Mouse (Mus musculus) T-helper 17 cell (primary cell): ENCODE results near the gene Mecr.

Source experiments
- in situ Hi-C, 2 experiments: fragments of 300-600 bp; cut with MboI, MseI; formaldehyde crosslinking; loops; 1 replicate in 1 of 2; 2 replicates in 1 of 2; pipeline ENCODE4 v1.15.1; 2025; ENCODE audit warnings: high pct_unique_total_duplicates in 2 of 2

The Mecr gene

GRCm38 (mm10) chr4:131833971-131834609 is 9.2 kb upstream of the Mecr start:
- in situ Hi-C loops = loop anchor here (5.0 to 10.0 kb wide), 2 partner anchors 867 to 1049 kb away; no protein-coding TSS in a partner anchor

GRCm38 (mm10) chr4:131836351-131836881 is 6.9 kb upstream of the Mecr start:
- in situ Hi-C loops = loop anchor here (5.0 to 10.0 kb wide), 3 partner anchors 109 to 1052 kb away; no protein-coding TSS in a partner anchor

- in situ Hi-C loops = loop anchor here (5.0 to 10.0 kb wide), 3 partner anchors 110 to 1052 kb away; no protein-coding TSS in a partner anchor
Observed at GRCm38 (mm10) chr4:131836891-131837491, 6.3 kb upstream of the Mecr start.

GRCm38 (mm10) chr4:131837872-131838524 is 5.3 kb upstream of the Mecr start, which contains the start of gene Ptpru:
Ptpru (minus strand) TSS chr4:131838288.
- in situ Hi-C loops = loop anchor here (5.0 to 10.0 kb wide), 3 partner anchors 111 to 1053 kb away; no protein-coding TSS in a partner anchor

- in situ Hi-C loops = no loop called here
Observed at GRCm38 (mm10) chr4:131845991-131846778, 2.9 kb downstream of the Mecr start.

- in situ Hi-C loops = no loop called here
Observed at GRCm38 (mm10) chr4:131848082-131848481, 4.8 kb downstream of the Mecr start.

GRCm38 (mm10) chr4:131849986-131850638 is 6.8 kb downstream of the Mecr start:
- in situ Hi-C loops = loop anchor here in 1 of 2 experiments (25.0 kb wide), 1 partner anchor 1188 kb away; the partner anchor contains the start of gene Pum1

- in situ Hi-C loops = loop anchor here in 1 of 2 experiments (25.0 kb wide), 1 partner anchor 1193 kb away; the partner anchor contains the start of gene Pum1
Observed at GRCm38 (mm10) chr4:131854950-131855349, 11.7 kb downstream of the Mecr start.

GRCm38 (mm10) chr4:131860492-131861340 is 17.4 kb downstream of the Mecr start:
- in situ Hi-C loops = loop anchor here in 1 of 2 experiments (25.0 kb wide), 1 partner anchor 1198 kb away; the partner anchor contains the start of gene Pum1

GRCm38 (mm10) chr4:131861341-131861739 is 18.1 kb downstream of the Mecr start:
- in situ Hi-C loops = loop anchor here in 1 of 2 experiments (25.0 kb wide), 1 partner anchor 1199 kb away; the partner anchor contains the start of gene Pum1

- in situ Hi-C loops = loop anchor here (10.0 to 25.0 kb wide), 2 partner anchors 1210 to 1338 kb away; partner anchors contain the start of gene Pum1 (in 1 of the 2)
Observed at GRCm38 (mm10) chr4:131872672-131873292, 29.5 kb downstream of the Mecr start.

- in situ Hi-C loops = loop anchor here (10.0 to 25.0 kb wide), 2 partner anchors 1211 to 1339 kb away; partner anchors contain the start of gene Pum1 (in 1 of the 2)
Observed at GRCm38 (mm10) chr4:131873293-131874168, 30.3 kb downstream of the Mecr start, which contains the start of gene Srsf4. Srsf4 (plus strand) TSS chr4:131873617.

- in situ Hi-C loops = loop anchor here (10.0 to 25.0 kb wide), 2 partner anchors 1212 to 1339 kb away; partner anchors contain the start of gene Pum1 (in 1 of the 2)
Observed at GRCm38 (mm10) chr4:131874169-131874536, 30.9 kb downstream of the Mecr start.

- in situ Hi-C loops = loop anchor here (10.0 to 25.0 kb wide), 2 partner anchors 1212 to 1340 kb away; partner anchors contain the start of gene Pum1 (in 1 of the 2)
Observed at GRCm38 (mm10) chr4:131874567-131874966, 31.3 kb downstream of the Mecr start.

GRCm38 (mm10) chr4:131875242-131875641 is 32.0 kb downstream of the Mecr start:
- in situ Hi-C loops = loop anchor here in 1 of 2 experiments (10.0 kb wide), 1 partner anchor 1340 kb away; no protein-coding TSS in a partner anchor

- in situ Hi-C loops = loop anchor here in 1 of 2 experiments (10.0 kb wide), 1 partner anchor 1342 kb away; no protein-coding TSS in a partner anchor
Observed at GRCm38 (mm10) chr4:131876836-131877235, 33.6 kb downstream of the Mecr start.

GRCm38 (mm10) chr4:131879692-131880091 is 36.4 kb downstream of the Mecr start:
- in situ Hi-C loops = loop anchor here in 1 of 2 experiments (10.0 kb wide), 1 partner anchor 1345 kb away; no protein-coding TSS in a partner anchor
